Mouse (Mus musculus) embryonic facial prominence, embryonic 13.5 days (tissue): ENCODE measurements at regions not wholly inside any gene's neighbourhood (a gene's known extent, or its start where the extent isn't known, plus 50 kb on each side); places are given as distances from the start of the nearest gene placed in this dataset.

Experiments used
- ATAC-seq: fragments of 200-750 bp; cut with Nextera tagmentation; 2 replicates; pipeline ENCODE4 v1.8.0; 2017; ENCODE audit warnings: low read depth; ENCODE audit not compliant: insufficient number of reproducible peaks, insufficient read depth, low FRiP score, low TSS enrichment
- H3K27ac ChIP-seq: fragments of 300-500 bp; sonication (generic); 2 replicates; pipeline ENCODE4 v1.5.1; 2015; ENCODE audit warnings: moderate library complexity, mild to moderate bottlenecking, inconsistent platforms
- H3K27me3 ChIP-seq: fragments of 300-500 bp; sonication (generic); 2 replicates; pipeline ENCODE4 v1.6.1; 2015; ENCODE audit warnings: mild to moderate bottlenecking, inconsistent platforms
- H3K36me3 ChIP-seq: fragments of 300-500 bp; sonication (generic); 2 replicates; pipeline ENCODE4 v1.6.1; 2015; ENCODE audit warnings: mild to moderate bottlenecking, inconsistent platforms
- H3K4me1 ChIP-seq: fragments of 300-500 bp; sonication (generic); 2 replicates; pipeline ENCODE4 v1.6.1; 2015; ENCODE audit warnings: inconsistent platforms
- H3K4me2 ChIP-seq: fragments of 300-500 bp; sonication (generic); 2 replicates; pipeline ENCODE4 v1.6.1; 2015; ENCODE audit warnings: moderate library complexity, mild to moderate bottlenecking, inconsistent platforms
- H3K4me3 ChIP-seq: fragments of 300-500 bp; sonication (generic); 2 replicates; pipeline ENCODE4 v1.5.1; 2015; ENCODE audit warnings: mild to moderate bottlenecking, inconsistent platforms
- H3K9ac ChIP-seq: fragments of 300-500 bp; sonication (generic); 2 replicates; pipeline ENCODE4 v1.6.1; 2015; ENCODE audit warnings: mild to moderate bottlenecking, inconsistent platforms
- H3K9me3 ChIP-seq: fragments of 300-500 bp; sonication (generic); 2 replicates; pipeline ENCODE4 v1.6.1; 2016; ENCODE audit warnings: inconsistent platforms
- WGBS: fragments of 180-500 bp; shearing (Covaris S2); methylation state at CpG from one replicate; pipeline ENCODE4 v1.1.7; 2015; ENCODE audit warnings: mixed read lengths; 5-methylcytosine and 5-hydroxymethylcytosine counted together

DNA sequence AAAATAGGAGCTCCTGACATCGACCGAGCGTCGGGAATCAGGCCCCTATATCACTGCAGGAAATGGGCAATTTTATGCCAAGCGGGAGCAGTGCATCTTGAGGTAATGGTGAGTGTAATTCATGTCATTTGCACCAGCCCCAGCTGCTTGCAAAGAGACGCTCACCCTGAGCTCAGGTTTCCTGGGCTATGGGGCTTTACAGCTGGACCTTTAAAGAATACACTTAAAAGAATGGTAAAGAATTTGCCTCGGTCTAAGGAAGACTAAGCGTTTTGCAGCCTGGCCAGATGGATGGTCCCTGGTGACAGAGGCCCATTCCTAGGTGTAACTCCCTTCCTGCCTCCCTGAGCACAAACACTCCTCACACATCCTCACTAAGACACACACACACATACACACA lies 194.2 kb downstream of the Ajap1 start:
- Histone ChIP-seq H3K36me3 (no peaks in the 10 kb centered on the region), H3K4me3 (no peak overlapping the region), H3K27ac (no peak overlapping the region), H3K9ac (no peak overlapping the region), H3K4me1 (peaks cover 4% of the 10 kb centered on the region; the same call in 1 of the 2 replicates), H3K4me2 (no peak overlapping the region), H3K27me3 (no peaks in the 10 kb centered on the region), H3K9me3 (0 out of 2 replicates have a peak, but pooled peaks cover 6% of the 10 kb centered on the region)
- WGBS, result 35% methylated on average over 8 of the region's 8 CpGs
- ATAC-seq, result no peak

DNA sequence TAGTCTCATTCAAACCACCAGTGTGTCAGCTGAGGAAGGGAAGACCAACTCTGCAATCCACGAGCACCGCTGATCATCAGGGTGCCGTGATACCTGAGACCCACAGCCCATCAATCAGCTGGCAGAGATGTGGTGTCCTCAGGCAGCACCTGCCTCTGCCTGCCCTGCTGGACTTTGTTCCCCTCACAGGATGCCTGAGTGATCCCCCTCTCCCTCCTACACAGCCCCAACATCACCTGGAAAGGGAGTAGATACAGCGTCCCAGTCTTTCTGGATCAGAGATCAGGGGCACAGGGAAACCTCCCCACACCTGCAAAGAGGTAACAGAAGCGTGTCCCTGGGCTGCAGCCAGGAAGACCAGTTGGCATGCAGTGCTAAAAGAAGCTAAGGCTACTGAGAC lies 198.4 kb downstream of the Ajap1 start:
- Histone ChIP-seq H3K4me2 (no peak overlapping the region), H3K4me1 (no peaks in the 10 kb centered on the region), H3K4me3 (no peak overlapping the region), H3K9me3 (peaks cover 15% of the 10 kb centered on the region; the same call in 1 of the 2 replicates), H3K36me3 (no peaks in the 10 kb centered on the region), H3K27me3 (no peaks in the 10 kb centered on the region), H3K9ac (no peak overlapping the region), H3K27ac (no peak overlapping the region)
- no peak for ATAC-seq
- WGBS, result 78% methylated on average over 5 of the region's 5 CpGs

GRCm38 (mm10) chr4:153276571-153276970 lies 206.0 kb downstream of the Ajap1 start:
- Histone ChIP-seq H3K9ac (no peak overlapping the region), H3K9me3 (no peaks in the 10 kb centered on the region), H3K4me1 (no peaks in the 10 kb centered on the region), H3K4me2 (no peak overlapping the region), H3K27me3 (no peaks in the 10 kb centered on the region; the same call in 1 of the 2 replicates), H3K27ac (no peak overlapping the region), H3K36me3 (no peaks in the 10 kb centered on the region), H3K4me3 (no peak overlapping the region)
- 73% methylated on average over 5 of the region's 5 CpGs for WGBS
- ATAC-seq, result no peak

GRCm38 (mm10) chr4:153271376-153271775 lies 211.2 kb downstream of the Ajap1 start:
- Histone ChIP-seq H3K4me3 (no peak overlapping the region), H3K4me1 (no peaks in the 10 kb centered on the region), H3K9ac (no peak overlapping the region), H3K36me3 (no peaks in the 10 kb centered on the region), H3K27ac (no peak overlapping the region), H3K9me3 (no peaks in the 10 kb centered on the region), H3K27me3 (peaks cover 8% of the 10 kb centered on the region; the same call in 1 of the 2 replicates), H3K4me2 (no peak overlapping the region)
- ATAC-seq, result no peak
- WGBS, result 49% methylated on average over 5 of the region's 5 CpGs

DNA sequence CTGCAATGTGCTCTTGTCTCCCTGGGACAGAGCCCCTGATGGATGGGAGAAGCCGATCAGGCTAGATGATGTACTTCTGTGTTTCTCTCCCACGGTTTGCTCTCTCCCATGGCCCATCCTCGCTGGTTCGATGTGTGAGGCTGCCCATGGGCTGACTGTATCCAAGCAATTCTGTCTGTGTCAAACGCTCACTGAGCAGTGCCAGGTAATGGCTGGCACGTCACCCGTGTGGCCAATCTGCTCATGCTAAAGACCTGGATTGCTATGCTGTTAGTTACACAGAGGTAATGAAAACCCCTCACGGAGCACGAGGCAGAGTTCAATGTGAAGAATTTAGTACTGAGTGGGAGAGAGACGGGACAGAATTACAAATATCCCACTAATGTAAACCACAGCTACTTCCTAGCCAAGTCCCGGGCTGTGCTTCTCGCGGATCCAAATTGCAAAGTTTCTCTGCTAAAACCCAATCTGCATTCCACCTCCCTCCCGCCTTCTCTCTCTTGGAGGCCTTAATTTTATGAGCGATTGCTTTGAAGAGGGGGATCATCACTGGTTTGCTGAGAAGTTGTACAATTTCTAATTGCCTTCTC lies 219.3 kb downstream of the Ajap1 start:
- H3K36me3 ChIP-seq, result no peaks in the 10 kb centered on the region
- H3K9me3 ChIP-seq, result 0 out of 2 replicates have a peak, but pooled peaks cover 6% of the 10 kb centered on the region
- ATAC-seq, result no peak
- H3K9ac ChIP-seq, result no peak overlapping the region
- WGBS, result 58% methylated on average over 15 of the region's 15 CpGs
- no peak overlapping the region for H3K4me3 ChIP-seq
- peaks cover 2% of the 10 kb centered on the region; the same call in 1 of the 2 replicates for H3K27me3 ChIP-seq
- no peak overlapping the region for H3K4me2 ChIP-seq
- peaks cover 11% of the 10 kb centered on the region; the same call in 1 of the 2 replicates for H3K4me1 ChIP-seq
- no peak overlapping the region for H3K27ac ChIP-seq

DNA sequence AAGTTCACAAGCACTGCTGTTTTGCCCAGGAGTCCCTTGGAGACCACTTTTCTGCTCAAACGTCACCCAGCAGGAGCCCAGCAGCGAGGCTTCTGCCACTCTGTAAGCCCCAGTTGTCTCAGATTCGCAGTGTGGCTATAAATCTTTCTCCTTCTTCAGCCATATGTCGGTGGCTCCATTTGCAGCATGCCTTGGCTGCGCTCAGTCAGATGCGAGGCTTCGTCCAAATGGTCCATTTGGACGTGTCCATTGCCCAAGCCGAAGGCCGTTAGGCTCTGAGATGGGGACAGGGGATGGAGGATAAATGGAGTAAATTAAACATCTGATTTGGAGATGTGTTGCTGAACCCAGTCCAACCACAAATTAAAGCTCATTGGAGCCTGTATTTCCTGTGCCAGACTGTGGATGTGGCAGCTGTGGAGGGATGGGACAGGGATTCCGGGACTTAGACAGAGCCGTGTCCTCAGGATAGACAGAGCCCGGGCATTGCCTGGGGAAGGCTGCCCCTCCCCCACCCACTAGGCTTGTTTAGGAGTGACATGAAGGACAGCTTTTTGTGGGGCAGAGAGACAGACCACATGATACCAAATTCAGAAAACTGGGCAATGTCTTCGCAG lies 221.6 kb downstream of the Ajap1 start:
- Histone ChIP-seq H3K36me3 (no peaks in the 10 kb centered on the region), H3K9ac (no peak overlapping the region), H3K4me3 (no peak overlapping the region), H3K4me2 (no peak overlapping the region), H3K4me1 (peaks cover 11% of the 10 kb centered on the region; the same call in 1 of the 2 replicates), H3K9me3 (0 out of 2 replicates have a peak, but pooled peaks cover 6% of the 10 kb centered on the region), H3K27me3 (peaks cover 2% of the 10 kb centered on the region; the same call in 1 of the 2 replicates), H3K27ac (no peak overlapping the region)
- no peak for ATAC-seq
- 76% methylated on average over 14 of the region's 14 CpGs for WGBS

DNA sequence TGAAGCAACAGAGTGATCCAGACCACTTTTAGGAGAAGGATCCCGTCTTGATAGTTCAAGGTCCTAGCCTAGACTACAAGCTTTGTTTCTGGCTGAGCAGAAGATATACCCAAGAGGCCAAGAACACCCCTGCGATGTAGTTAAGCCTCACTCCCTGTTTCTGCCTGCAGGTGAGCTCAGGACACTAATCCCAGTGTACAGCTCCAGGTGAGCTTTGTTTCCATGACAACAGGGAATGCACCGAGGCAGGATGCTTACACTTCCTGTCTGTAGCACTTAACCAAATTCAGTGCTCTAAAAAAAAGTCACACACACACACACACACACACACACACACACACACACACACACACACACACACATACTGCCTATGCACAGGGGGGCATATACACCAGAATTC lies 230.7 kb downstream of the Ajap1 start:
- H3K9me3 ChIP-seq, result no peaks in the 10 kb centered on the region
- no peak overlapping the region for H3K4me3 ChIP-seq
- H3K4me1 ChIP-seq, result no peaks in the 10 kb centered on the region
- no peak overlapping the region for H3K4me2 ChIP-seq
- no peaks in the 10 kb centered on the region for H3K36me3 ChIP-seq
- H3K27me3 ChIP-seq, result no peaks in the 10 kb centered on the region
- WGBS, result 37% methylated on average over 3 of the region's 3 CpGs
- H3K27ac ChIP-seq, result no peak overlapping the region
- H3K9ac ChIP-seq, result no peak overlapping the region
- no peak for ATAC-seq

DNA sequence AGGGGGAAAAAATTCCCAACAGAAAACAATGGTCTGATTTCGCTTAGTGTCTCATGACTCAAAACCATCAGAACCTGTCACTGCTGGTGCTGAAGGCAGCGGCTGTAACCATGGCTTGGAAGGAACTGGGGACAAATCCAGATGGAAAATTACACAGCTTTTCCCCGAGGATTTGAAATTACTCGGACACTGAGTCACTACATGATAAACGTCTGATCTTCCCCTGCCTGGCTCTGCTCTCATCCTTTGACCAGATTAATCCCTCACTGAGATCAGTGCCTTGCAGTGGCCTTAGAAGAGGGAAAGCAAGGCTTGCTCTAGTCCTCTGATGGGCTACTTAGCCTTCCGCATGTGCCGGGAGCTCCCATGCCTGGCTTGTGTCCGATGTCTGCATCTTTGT lies 231.3 kb downstream of the Ajap1 start:
- no peak for ATAC-seq
- Histone ChIP-seq H3K4me1 (no peaks in the 10 kb centered on the region), H3K27ac (no peak overlapping the region), H3K9me3 (no peaks in the 10 kb centered on the region), H3K27me3 (no peaks in the 10 kb centered on the region), H3K4me3 (no peak overlapping the region), H3K36me3 (no peaks in the 10 kb centered on the region), H3K4me2 (no peak overlapping the region), H3K9ac (no peak overlapping the region)
- 52% methylated on average over 8 of the region's 8 CpGs for WGBS

DNA sequence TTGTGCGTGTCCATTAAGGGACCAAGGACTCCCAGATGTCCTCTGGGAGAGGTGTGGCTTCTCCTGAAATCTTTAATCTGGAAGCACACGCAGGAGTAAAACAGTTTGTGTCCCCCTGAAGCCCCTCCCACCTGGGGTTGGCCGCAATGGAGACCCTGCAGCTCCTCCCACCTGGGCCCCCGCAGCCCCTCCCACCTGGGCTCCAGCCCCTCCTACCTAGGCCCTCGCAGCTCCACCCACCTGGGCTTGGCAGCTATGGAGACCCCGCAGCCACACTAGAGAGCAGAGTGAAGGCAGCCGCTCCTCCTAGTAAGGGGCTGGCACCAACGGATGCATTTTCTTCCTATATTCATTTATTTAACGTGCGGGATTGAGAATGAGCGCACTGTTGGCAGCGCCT lies 245.9 kb downstream of the Ajap1 start:
- Histone ChIP-seq H3K27ac (no peak overlapping the region), H3K9me3 (no peaks in the 10 kb centered on the region; the same call in 1 of the 2 replicates), H3K27me3 (no peaks in the 10 kb centered on the region), H3K4me1 (peaks cover 12% of the 10 kb centered on the region), H3K4me2 (peak overlapping the region; percentile 37), H3K9ac (no peak overlapping the region), H3K4me3 (no peak overlapping the region), H3K36me3 (no peaks in the 10 kb centered on the region)
- WGBS, result 10% methylated on average over 12 of the region's 12 CpGs
- ATAC-seq, result no peak

GRCm38 (mm10) chr4:153233762-153234161 lies 248.8 kb downstream of the Ajap1 start:
- Histone ChIP-seq H3K36me3 (no peaks in the 10 kb centered on the region), H3K27me3 (peaks cover 2% of the 10 kb centered on the region; the same call in 1 of the 2 replicates), H3K9me3 (no peaks in the 10 kb centered on the region; the same call in 1 of the 2 replicates), H3K4me3 (no peak overlapping the region), H3K9ac (no peak overlapping the region), H3K27ac (no peak overlapping the region), H3K4me2 (no peak overlapping the region), H3K4me1 (peaks cover 9% of the 10 kb centered on the region)
- ATAC-seq, result no peak
- WGBS, result 49% methylated on average over 5 of the region's 5 CpGs

- no peak overlapping the region for H3K9ac ChIP-seq
- H3K27ac ChIP-seq, result no peak overlapping the region
- no peak for ATAC-seq
- H3K27me3 ChIP-seq, result peaks cover 2% of the 10 kb centered on the region; the same call in 1 of the 2 replicates
- H3K36me3 ChIP-seq, result no peaks in the 10 kb centered on the region
- H3K4me1 ChIP-seq, result 0 out of 2 replicates have a peak, but pooled peaks cover 5% of the 10 kb centered on the region
- WGBS, result 47% methylated on average over 5 of the region's 5 CpGs
- H3K9me3 ChIP-seq, result no peaks in the 10 kb centered on the region; the same call in 1 of the 2 replicates
- no peak overlapping the region for H3K4me2 ChIP-seq
- no peak overlapping the region for H3K4me3 ChIP-seq
These were observed 253.4 kb downstream of the Ajap1 start for GRCm38 (mm10) chr4:153229221-153229620.
